Mouse (Mus musculus) forebrain, embryonic 13.5 days (tissue): ENCODE data around the gene Ap2a2. TPM values are rescaled to one million over a fixed set of nuclear protein-coding genes. Genes with fewer than 3 reads are reported as not detected.
"Not testable (repeated sequence)": the region's sequence is repeated elsewhere in the genome, so short reads cannot be mapped to it uniquely, and the experiment has no call there.

ENCODE experiments used
- ATAC-seq: fragments of 200-750 bp; cut with Nextera tagmentation; 2 replicates; pipeline ENCODE4 v1.8.0; 2017
- H3K27ac ChIP-seq: fragments of 300-500 bp; sonication (generic); 2 replicates; pipeline ENCODE4 v1.5.1; 2015; ENCODE audit warnings: inconsistent platforms, mild to moderate bottlenecking, moderate library complexity
- H3K27me3 ChIP-seq: fragments of 300-500 bp; sonication (generic); 2 replicates; pipeline ENCODE4 v1.6.1; 2015; ENCODE audit warnings: mild to moderate bottlenecking, inconsistent platforms
- H3K36me3 ChIP-seq: fragments of 300-500 bp; sonication (generic); 2 replicates; pipeline ENCODE4 v1.6.1; 2015; ENCODE audit warnings: mild to moderate bottlenecking, inconsistent platforms; ENCODE audit not compliant: poor library complexity, severe bottlenecking
- H3K4me1 ChIP-seq: fragments of 300-500 bp; sonication (generic); 2 replicates; pipeline ENCODE4 v1.6.1; 2015; ENCODE audit warnings: inconsistent platforms
- H3K4me2 ChIP-seq: fragments of 300-500 bp; sonication (generic); 2 replicates; pipeline ENCODE4 v1.6.1; 2015; ENCODE audit warnings: inconsistent platforms, mild to moderate bottlenecking, moderate library complexity
- H3K4me3 ChIP-seq: fragments of 300-500 bp; sonication (generic); 2 replicates; pipeline ENCODE4 v1.5.1; 2015; ENCODE audit warnings: mild to moderate bottlenecking, inconsistent platforms
- H3K9ac ChIP-seq: fragments of 300-500 bp; sonication (generic); 2 replicates; pipeline ENCODE4 v1.6.1; 2015; ENCODE audit warnings: mild to moderate bottlenecking, inconsistent platforms
- H3K9me3 ChIP-seq: fragments of 300-500 bp; sonication (generic); replicated peaks from 2 replicates; pipeline ENCODE4 v1.6.1; 2016; ENCODE audit warnings: inconsistent platforms
- WGBS: fragments of 180-500 bp; shearing (Covaris S2); methylation state at CpG from one replicate; pipeline ENCODE4 v1.1.7; 2015; 5-methylcytosine and 5-hydroxymethylcytosine counted together
- polyA plus RNA-seq: library from polyadenylated mRNA; unstranded; fragments of >200 nt; fragmentation: Nextera tagmentation; extraction: Ambion mirVana; gene quantifications from 2 replicates; pipeline ENCODE4 v1.2.1, GENCODE M21; 2015

Gene Ap2a2
- polyA plus RNA-seq, 1 experiment from 2014 or later, result 83.2 TPM

- H3K9me3 ChIP-seq, H3K4me1 ChIP-seq: not testable (repeated sequence)
- WGBS, result 86% methylated on average over 5 of the region's 5 CpGs
These were observed 77.4 kb downstream of the Ap2a2 start for GRCm38 (mm10) chr7:141639335-141639890.

DNA sequence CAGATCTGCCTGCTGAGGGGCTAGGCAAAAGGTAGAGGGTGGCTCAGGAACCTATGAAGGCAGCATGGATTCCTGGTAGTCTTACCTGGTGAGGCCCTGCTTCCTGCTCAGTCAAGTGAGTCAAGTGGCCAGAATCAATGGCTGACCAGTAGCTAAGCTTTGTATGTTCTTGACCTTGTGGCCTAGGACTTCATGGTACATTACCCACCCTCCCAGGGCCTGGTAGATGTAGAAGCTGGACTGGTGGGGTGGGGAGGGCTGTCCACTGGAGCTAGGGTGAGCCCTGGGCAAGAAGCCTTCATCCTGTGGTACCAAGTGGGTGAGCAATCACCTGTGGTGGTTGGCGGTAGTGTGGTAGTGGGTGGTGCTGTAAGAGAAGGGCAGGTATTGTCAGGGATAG, 80.4 kb downstream of the Ap2a2 start:
- H3K4me1 ChIP-seq, result no peaks in the 10 kb centered on the region
- H3K9ac ChIP-seq, result no peak overlapping the region
- no peak overlapping the region for H3K4me2 ChIP-seq
- H3K36me3 ChIP-seq, result no peaks in the 10 kb centered on the region
- H3K27me3 ChIP-seq, result no peaks in the 10 kb centered on the region
- 93% methylated on average over 1 of the region's 1 CpGs for WGBS
- no peak overlapping the region for H3K4me3 ChIP-seq
- no peak overlapping the region for H3K27ac ChIP-seq
- H3K9me3 ChIP-seq, result no peaks in the 10 kb centered on the region
- ATAC-seq, result no peak

More at GRCm38 (mm10) chr7:141639335-141639890, 77.4 kb downstream of the Ap2a2 start:
- H3K4me3 ChIP-seq, H3K27ac ChIP-seq, H3K36me3 ChIP-seq, H3K27me3 ChIP-seq, H3K9ac ChIP-seq, H3K4me2 ChIP-seq: not testable (repeated sequence)
- ATAC-seq, result peak; percentile 59

DNA sequence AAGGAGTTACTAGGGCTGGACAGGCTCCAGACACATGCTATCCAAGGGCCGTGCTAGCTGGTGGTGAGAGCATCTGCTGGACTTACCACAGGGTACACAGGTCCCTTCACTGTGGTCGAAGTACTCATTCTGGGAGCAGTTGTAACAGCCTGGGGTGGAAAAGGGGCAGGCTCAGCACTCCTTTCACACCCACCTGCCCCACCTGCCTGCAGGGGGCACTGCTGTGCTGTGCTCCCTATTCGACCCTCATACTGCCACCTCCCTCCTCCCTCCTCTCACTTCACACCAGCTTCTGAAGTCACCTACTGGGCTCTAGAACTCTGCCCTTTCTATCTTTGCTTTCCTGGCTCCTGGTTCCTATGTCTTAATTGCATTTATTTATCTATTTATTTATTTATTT, 81.2 kb downstream of the Ap2a2 start:
- no peaks in the 10 kb centered on the region for H3K4me1 ChIP-seq
- no peaks in the 10 kb centered on the region for H3K27me3 ChIP-seq
- no peak overlapping the region for H3K4me2 ChIP-seq
- no peak overlapping the region for H3K4me3 ChIP-seq
- H3K27ac ChIP-seq, result no peak overlapping the region
- no peaks in the 10 kb centered on the region for H3K9me3 ChIP-seq
- 54% methylated on average over 3 of the region's 3 CpGs for WGBS
- no peak for ATAC-seq
- no peaks in the 10 kb centered on the region for H3K36me3 ChIP-seq
- no peak overlapping the region for H3K9ac ChIP-seq

DNA sequence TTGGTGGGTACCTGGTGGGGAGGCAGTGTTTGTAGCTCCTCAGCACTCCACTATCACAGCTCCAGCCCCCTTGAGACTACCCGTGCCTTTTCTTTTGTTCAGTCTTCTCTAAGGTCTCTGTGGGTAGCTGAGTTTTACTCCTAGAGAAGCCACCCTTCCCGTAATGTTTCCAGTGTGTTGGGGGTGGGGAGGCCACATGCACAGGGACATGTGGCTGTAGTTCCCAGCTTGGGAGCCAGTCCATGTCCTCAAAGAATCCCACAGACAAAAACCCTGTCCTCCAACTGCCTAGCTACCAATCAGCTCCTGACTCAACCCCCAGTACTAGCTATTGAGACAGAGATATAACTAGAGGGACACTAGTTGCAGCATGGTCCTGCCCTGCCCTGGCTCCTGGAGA, 85.1 kb downstream of the Ap2a2 start:
- no peak for ATAC-seq
- Histone ChIP-seq H3K9me3 (no peaks in the 10 kb centered on the region), H3K4me1 (no peaks in the 10 kb centered on the region), H3K27ac (no peak overlapping the region), H3K4me3 (no peak overlapping the region), H3K36me3 (no peaks in the 10 kb centered on the region), H3K4me2 (no peak overlapping the region), H3K27me3 (no peaks in the 10 kb centered on the region), H3K9ac (no peak overlapping the region)
- WGBS, result 63% methylated on average over 2 of the region's 2 CpGs

- H3K27me3 ChIP-seq, result no peaks in the 10 kb centered on the region
- 83% methylated on average over 11 of the region's 11 CpGs for WGBS
- H3K4me1 ChIP-seq, result no peaks in the 10 kb centered on the region
- no peak overlapping the region for H3K4me2 ChIP-seq
- H3K4me3 ChIP-seq, result no peak overlapping the region
- no peak for ATAC-seq
- H3K27ac ChIP-seq, result no peak overlapping the region
- H3K9ac ChIP-seq, result no peak overlapping the region
- no peaks in the 10 kb centered on the region for H3K9me3 ChIP-seq
- H3K36me3 ChIP-seq, result no peaks in the 10 kb centered on the region
These were observed 85.8 kb downstream of the Ap2a2 start for GRCm38 (mm10) chr7:141647815-141648214.

GRCm38 (mm10) chr7:141652191-141652590, 90.2 kb downstream of the Ap2a2 start:
- H3K9me3 ChIP-seq, result no peaks in the 10 kb centered on the region
- H3K9ac ChIP-seq, result no peak overlapping the region
- no peak overlapping the region for H3K4me3 ChIP-seq
- H3K4me1 ChIP-seq, result no peaks in the 10 kb centered on the region
- no peak for ATAC-seq
- no peaks in the 10 kb centered on the region for H3K27me3 ChIP-seq
- no peak overlapping the region for H3K27ac ChIP-seq
- no peaks in the 10 kb centered on the region for H3K36me3 ChIP-seq
- no peak overlapping the region for H3K4me2 ChIP-seq
- WGBS, result 47% methylated on average over 7 of the region's 7 CpGs

GRCm38 (mm10) chr7:141660346-141660745, 98.4 kb downstream of the Ap2a2 start:
- 74% methylated on average over 1 of the region's 1 CpGs for WGBS
- Histone ChIP-seq H3K4me1 (no peaks in the 10 kb centered on the region), H3K9ac (no peak overlapping the region), H3K27ac (no peak overlapping the region), H3K4me2 (no peak overlapping the region), H3K36me3 (no peaks in the 10 kb centered on the region), H3K27me3 (no peaks in the 10 kb centered on the region), H3K9me3 (no peaks in the 10 kb centered on the region), H3K4me3 (no peak overlapping the region)
- ATAC-seq, result no peak

DNA sequence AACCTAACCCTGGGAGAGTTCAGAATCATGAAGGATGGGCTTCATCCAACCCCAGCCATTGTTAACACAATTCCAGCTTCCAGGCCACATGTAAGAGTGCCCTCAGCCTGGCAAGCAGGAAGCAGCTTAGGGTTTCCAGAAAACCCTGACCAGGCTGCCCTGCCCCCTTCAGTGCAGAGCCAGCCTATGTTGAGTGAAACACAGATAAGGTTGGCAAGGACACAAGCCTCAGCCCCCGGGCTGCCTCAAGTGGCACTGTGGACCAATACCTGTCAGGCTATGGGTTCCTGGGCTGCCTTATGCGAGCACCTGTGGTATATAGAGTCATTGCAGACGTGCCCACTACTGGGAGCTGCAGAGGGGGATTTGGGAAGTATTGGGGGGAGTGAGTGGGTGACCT, 99.5 kb downstream of the Ap2a2 start:
- Histone ChIP-seq H3K9ac (no peak overlapping the region), H3K27ac (no peak overlapping the region), H3K4me1 (no peaks in the 10 kb centered on the region), H3K4me3 (no peak overlapping the region), H3K27me3 (no peaks in the 10 kb centered on the region), H3K9me3 (no peaks in the 10 kb centered on the region), H3K4me2 (no peak overlapping the region), H3K36me3 (no peaks in the 10 kb centered on the region)
- 84% methylated on average over 3 of the region's 3 CpGs for WGBS
- ATAC-seq, result no peak

- H3K4me2 ChIP-seq, result no peak overlapping the region
- H3K9me3 ChIP-seq, result no peaks in the 10 kb centered on the region
- H3K27me3 ChIP-seq, result no peaks in the 10 kb centered on the region
- ATAC-seq, result no peak
- no peak overlapping the region for H3K9ac ChIP-seq
- no peaks in the 10 kb centered on the region for H3K36me3 ChIP-seq
- no peak overlapping the region for H3K4me3 ChIP-seq
- H3K27ac ChIP-seq, result no peak overlapping the region
- H3K4me1 ChIP-seq, result no peaks in the 10 kb centered on the region
- WGBS, result 71% methylated on average over 5 of the region's 5 CpGs
These were observed 100.2 kb downstream of the Ap2a2 start for GRCm38 (mm10) chr7:141662223-141662622.

DNA sequence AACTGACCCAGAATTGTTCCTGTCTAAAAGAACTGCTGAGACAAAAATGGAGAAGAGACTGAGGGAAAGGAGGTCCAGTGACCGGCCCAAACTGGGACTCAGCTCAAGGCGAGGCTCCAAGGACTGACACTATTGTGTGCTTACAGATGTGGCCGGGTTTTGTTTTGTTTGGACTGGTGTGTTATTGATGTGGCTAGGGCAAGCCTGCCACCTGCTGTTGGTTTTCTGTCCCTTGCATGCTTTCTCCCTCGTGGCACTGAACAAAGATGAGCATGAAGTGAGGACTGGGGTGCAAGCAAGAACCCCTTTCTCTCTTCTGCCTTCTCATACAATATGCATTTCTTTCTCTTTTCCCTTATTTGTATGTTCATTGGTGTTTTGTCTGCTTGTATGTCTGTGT, 104.2 kb downstream of the Ap2a2 start:
- H3K36me3 ChIP-seq, result no peaks in the 10 kb centered on the region
- H3K9ac ChIP-seq, result no peak overlapping the region
- no peak overlapping the region for H3K4me3 ChIP-seq
- H3K9me3 ChIP-seq, result no peaks in the 10 kb centered on the region
- no peak overlapping the region for H3K27ac ChIP-seq
- H3K4me1 ChIP-seq, result no peaks in the 10 kb centered on the region
- no peak for ATAC-seq
- H3K27me3 ChIP-seq, result no peaks in the 10 kb centered on the region
- WGBS, result 15% methylated on average over 4 of the region's 4 CpGs
- no peak overlapping the region for H3K4me2 ChIP-seq

DNA sequence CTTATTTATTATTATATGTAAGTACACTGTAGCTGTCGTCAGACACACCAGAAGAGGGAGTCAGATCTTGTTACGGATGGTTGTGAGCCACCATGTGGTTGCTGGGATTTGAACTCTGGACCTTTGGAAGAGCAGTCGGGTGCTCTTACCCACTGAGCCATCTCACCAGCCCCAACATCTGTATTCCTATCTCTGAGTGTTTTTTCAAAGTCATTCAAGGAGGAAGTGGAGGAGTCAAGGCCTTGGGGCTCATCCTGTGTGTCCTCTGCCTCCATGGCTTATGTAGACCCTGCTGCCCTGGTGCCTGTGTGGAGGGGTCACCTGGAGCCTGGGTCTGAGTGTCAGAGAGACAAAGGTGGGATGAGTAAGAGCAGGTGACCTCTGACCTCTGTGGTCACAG, 107.1 kb downstream of the Ap2a2 start:
- H3K27me3 ChIP-seq, ATAC-seq, H3K9me3 ChIP-seq, H3K4me1 ChIP-seq, H3K9ac ChIP-seq, H3K36me3 ChIP-seq, H3K4me3 ChIP-seq, H3K4me2 ChIP-seq, H3K27ac ChIP-seq: not testable (repeated sequence)
- 84% methylated on average over 3 of the region's 3 CpGs for WGBS

DNA sequence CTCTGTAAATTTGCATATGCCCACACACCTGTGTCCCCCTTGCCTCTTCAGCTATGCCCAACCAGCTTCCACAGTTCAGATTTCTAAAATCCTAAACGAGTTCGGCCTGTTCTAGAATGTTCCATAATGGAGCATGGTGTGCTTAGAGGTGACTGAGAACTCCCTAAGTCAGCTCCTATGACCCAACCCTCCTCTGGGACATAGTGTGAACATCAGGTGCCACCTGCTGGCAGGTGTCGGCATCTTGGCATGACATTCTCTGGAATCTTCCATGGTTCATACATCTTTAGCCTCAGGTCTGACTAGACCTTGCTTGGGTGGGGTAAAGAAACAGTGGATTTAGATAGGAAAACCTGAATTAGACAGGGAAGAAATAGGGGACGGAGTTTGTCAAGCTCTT, 109.0 kb downstream of the Ap2a2 start:
- no peak overlapping the region for H3K9ac ChIP-seq
- H3K27me3 ChIP-seq, result no peaks in the 10 kb centered on the region
- no peaks in the 10 kb centered on the region for H3K36me3 ChIP-seq
- 80% methylated on average over 4 of the region's 4 CpGs for WGBS
- no peaks in the 10 kb centered on the region for H3K4me1 ChIP-seq
- H3K9me3 ChIP-seq, result no peaks in the 10 kb centered on the region
- no peak for ATAC-seq
- no peak overlapping the region for H3K4me3 ChIP-seq
- no peak overlapping the region for H3K27ac ChIP-seq
- no peak overlapping the region for H3K4me2 ChIP-seq

- H3K36me3 ChIP-seq, result no peaks in the 10 kb centered on the region
- H3K27ac ChIP-seq, result no peak overlapping the region
- no peaks in the 10 kb centered on the region for H3K4me1 ChIP-seq
- no peak overlapping the region for H3K9ac ChIP-seq
- 88% methylated on average over 5 of the region's 5 CpGs for WGBS
- H3K9me3 ChIP-seq, result no peaks in the 10 kb centered on the region
- no peaks in the 10 kb centered on the region for H3K27me3 ChIP-seq
- no peak overlapping the region for H3K4me3 ChIP-seq
- no peak overlapping the region for H3K4me2 ChIP-seq
- ATAC-seq, result no peak
These were observed 109.8 kb downstream of the Ap2a2 start for GRCm38 (mm10) chr7:141671626-141672291.
